Mouse (Mus musculus) urinary bladder, adult 18-20 months (tissue): ENCODE results near the gene Nme7.

ENCODE experiments used
- DNase-seq, 2 experiments: peaks; one replicate each; pipeline ENCODE4 v3.0.0; 2022; ENCODE audit warnings: low spot score in 2 of 2, mixed read lengths in 2 of 2

Nme7 gene

GRCm38 (mm10) chr1:164320731-164321130, 16.8 kb downstream of the Nme7 start:
- no peak for DNase-seq

GRCm38 (mm10) chr1:164321408-164321807, 17.5 kb downstream of the Nme7 start:
- no peak for DNase-seq

DNA sequence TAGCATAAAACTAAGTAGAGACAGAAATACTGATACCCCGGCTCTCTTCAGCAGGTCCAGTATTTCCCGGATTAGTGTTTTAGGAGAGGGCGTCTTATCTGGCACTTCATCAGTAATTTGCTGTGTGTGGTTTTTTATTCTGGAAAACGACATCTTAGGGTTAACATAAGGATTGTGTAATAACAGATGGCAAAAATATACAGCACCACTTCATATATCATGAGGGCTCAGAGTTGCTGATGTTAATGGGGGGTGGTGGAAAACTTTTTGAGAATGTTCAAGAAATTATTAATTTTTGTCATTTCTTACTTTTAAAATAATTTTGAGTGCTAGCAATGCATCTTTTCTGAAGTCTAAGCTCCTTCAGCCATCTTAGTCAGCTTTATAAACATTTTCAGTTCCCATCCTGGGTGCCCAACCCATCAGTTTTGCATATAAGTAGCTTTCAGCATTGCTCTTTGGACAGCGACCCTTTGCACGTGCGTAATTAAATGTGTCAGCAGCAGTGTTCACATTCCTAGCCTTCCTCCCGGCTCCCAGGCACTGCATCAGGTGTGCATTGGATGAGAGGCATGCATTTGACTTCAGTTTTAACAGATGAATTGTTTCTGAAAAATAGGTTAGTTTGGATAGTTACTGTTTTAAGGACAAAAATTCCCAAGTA, 19.2 kb downstream of the Nme7 start:
- no peak for DNase-seq

DNA sequence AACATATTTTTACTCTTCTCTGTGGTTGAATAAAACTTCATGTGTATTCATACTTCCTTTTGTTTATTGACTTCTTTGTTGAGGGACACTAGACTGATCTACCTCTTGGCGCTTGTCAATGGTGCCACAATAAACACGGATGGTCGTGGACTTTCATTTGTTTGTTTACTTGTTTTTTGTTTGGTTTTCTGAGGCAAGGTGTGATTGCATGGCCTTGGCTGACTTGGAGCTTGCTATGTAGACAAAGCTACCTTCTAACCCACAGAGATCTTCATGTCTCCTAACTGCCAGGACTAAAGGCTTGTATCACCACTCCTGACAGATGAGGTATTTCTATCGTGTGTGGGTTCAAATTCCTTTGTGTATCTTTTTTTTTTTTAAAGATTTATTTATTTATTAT, 20.3 kb downstream of the Nme7 start:
- no peak for DNase-seq

DNA sequence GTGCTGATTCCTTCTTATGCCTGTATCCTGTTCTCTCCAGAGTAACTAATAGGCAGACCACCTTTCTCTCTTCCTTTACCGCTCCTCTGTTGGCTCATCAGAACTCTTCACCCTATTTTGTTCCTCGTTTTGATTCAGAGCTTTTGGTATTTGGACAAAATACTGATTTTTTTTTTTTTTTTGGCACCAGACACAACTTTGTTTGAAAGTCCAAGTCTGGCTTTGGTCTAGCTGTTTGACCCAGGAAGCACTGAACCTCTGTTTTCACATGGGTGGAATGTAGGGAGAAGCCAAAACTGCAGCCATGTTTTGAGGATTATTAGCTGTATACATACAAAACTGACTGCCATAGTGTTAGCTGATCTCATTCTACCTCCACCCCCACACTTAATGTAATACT, 21.0 kb downstream of the Nme7 start:
- no peak for DNase-seq

- DNase-seq = no peak
Observed at GRCm38 (mm10) chr1:164326600-164327155, 22.8 kb downstream of the Nme7 start.

DNA sequence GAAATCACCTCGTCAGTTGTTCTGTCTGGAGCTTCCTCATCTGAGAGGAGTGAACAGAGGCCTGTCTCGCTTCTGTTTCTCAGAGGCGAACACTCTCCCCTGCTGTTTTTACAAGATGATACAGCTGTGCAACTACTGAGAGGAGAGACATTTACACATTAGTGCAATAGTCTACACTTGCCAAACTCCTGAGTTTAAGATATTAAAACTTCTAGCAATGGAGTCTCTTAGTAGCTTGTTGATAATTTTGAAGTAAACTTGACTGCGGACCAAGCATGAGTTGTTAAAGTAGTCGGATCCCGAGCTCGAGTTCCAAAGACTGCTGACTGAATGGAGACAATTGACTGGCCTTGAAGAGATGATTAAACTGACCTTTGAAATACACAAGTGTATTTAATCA, 23.8 kb downstream of the Nme7 start:
- DNase-seq = no peak

DNA sequence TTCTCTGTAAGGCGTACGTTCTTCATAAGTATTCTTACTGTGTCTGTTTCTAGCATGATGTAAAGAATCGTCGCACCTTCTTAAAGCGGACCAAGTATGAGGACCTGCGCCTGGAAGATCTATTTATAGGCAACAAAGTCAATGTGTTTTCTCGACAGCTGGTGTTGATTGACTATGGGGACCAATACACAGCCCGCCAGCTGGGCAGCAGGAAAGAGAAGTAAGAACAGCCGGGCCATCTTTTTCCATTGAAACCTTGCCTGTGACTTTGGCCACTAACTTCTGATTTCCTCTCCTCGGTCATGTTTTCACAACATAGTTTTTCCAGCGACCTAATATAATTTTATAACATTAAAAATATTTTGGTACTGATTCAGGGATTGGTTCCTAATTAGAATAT, 28.6 kb downstream of the Nme7 start:
- DNase-seq = no peak

DNA sequence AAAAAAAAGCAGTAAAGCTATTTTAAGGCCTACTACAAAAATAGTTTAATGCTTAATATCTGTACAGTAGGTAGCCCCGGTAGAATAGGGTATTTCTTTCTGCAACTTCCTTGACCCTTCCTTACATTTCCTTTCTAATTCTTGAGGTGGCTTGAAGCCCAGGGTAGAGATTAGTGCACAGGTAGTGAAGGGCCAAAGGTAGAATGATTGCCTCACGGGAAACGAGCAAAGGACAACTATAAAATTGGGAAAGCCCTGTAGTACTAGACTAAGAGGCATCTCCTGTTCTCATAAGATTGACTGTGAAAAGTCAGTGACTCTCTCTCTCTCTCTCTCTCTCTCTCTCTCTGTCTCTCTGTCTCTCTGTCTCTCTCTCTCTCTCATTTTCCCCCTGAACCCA, 31.5 kb downstream of the Nme7 start:
- DNase-seq = no peak

DNA sequence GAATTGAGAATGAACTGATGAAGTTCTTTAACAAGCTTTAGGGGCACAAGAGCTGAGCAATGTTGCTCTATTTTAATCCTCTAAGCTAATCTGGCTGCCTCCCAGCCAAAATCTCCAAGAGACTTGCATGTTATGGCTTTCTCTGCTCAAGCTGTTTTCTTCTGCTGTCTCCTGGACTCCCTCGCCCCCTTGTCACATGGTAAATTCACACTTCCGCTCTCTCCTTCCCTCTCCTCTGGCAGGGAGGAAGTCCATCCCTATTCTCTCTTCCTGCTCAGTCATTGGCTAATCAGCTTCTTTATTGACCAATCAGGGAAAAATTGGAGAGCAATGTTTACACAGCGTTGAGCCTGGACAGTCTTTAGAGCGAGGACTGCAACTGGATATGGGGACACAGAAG, 31.9 kb downstream of the Nme7 start:
- no peak for DNase-seq

- no peak for DNase-seq
Observed at GRCm38 (mm10) chr1:164342161-164342560, 38.2 kb downstream of the Nme7 start.

DNA sequence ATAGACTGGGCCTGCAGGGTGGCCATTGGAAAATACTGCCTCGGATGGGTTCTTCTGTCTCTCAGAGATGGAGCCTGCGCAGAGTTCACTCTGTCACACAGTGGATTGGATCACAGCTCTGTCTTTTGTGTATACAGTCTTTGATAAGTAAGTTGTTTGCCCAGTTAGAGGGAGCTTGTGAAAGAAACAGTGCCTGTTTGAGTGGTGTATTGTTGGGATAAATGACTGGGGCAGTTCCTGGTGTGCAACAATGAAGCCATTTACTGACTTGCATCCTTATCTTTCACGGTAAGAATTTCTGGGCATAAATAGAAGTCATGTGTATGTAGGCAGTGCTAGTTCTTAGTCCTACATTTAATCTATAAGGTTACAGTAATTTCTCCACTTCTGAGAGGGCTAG, 49.5 kb downstream of the Nme7 start:
- no peak for DNase-seq

DNA sequence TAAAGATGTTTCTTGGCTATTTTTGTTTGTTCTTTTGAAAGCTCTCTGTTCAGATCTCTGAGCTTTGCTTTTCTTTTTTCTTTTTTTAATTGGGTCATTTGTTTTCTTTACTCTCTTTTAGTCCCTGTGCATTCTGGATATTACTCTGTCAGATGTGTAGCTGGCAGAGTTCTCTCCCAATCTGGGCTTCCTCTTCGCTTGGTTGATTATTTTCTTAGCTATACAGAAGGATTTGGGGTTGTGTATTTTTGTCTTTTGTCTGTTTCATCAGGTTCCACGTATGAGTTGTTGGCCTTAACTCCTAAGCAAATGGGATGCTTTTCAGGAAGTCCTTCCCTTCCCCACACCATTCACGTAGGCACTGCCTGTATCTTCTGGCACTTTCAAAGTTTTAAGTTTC, 54.1 kb downstream of the Nme7 start:
- no peak for DNase-seq

DNA sequence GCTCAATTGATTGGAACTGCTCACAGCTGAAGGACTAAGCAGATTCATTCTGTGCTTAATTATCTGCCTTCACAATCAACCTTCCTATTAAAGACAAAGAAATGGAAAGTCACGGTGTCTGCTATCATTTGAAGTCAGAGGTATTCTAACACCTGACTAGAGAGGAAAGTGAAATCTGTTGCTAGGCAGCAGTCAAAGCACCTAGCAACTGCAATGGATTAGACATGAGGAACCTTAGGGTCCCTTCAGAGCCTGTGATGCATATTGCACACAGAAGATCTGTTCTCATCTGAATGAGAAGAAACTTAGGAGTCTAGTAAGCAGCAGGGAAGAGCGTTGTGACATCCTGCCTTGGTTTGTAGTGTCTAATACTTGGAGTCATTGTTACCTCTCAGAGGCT, 58.1 kb downstream of the Nme7 start:
- DNase-seq = no peak

DNA sequence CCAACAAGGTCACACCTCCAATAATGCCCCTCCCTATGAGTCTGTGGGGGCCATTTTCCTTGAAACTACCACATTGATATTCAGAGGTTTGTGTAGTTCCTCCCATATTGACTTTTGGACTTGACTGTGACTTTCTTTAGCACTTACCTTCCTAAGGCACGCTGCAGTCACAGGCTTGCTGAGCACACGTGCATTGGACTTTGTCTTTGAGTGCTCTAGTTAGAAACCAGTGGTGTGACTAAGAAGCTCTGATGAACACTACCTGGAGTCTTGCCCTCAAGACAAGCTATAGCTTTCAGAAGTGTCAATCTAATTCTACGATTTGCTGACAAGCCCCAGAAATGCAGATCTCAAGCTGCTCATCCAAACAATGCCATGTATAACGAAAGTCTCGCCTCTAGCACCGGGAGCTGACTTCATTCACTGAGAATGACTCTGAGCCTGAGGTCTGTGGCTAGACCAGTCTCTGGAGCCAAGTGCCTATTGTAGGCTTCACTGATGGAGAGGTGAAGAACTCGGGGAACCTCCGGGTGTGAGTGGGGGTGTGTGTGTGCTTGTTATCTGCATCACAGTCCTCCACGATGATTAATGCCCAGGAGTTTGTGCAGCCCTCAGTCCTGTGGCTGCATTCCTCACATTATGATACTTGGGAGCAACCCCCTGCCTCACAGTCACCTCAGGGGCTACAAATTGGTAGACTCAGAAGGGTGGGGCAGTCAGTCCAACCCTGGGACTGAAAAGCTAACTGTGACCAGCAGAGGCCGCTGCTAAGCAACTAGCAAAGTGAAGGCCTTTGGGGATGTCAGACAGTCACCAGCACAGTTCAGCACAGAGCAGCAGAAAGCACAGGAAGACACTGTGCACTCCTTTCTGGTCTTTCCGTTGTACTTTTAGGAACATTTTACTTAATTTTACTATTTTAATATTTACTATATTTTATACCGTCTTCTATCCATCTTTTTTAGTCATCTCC, 62.5 kb downstream of the Nme7 start:
- DNase-seq = peak; percentile 30 to 55

- DNase-seq = no peak
Observed at GRCm38 (mm10) chr1:164368152-164368551, 64.2 kb downstream of the Nme7 start.

DNA sequence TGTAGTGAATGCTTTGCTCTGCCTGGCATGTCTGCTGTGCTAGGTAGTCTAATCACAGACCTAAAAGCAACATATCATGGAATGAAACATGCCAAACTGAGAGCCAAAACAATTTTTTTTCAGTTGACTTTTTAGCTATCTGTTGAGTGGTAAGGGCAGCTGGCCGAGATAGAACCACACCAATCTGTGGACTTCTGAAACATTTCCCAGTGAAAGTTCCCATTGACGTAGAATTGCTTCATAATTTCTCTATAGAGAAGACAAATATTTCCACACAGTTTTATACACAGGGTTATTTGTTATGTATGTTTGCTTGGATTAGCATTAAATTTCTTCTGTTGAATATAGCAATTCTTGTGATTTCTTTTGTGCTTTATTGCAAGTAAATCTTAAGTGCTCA, 65.9 kb downstream of the Nme7 start:
- no peak for DNase-seq

DNA sequence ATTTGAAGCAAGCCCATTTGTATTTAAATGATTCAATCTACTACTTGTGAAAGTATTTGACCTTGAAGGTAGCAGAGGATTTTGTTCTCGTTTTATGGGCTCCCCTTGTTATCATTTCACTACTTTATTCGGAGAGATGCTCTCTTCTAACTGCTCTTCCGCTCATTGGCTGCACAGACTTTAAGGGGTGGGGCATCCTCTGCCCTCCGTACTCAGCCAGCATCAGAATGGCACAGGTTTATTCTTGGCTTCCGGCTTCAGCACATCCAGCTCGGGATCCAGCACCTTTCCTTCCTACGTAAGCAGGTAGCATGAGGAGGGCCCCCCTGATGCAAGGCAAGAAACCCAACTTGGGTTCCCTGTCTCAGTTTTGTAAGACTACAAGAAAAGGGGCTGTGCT, 69.1 kb downstream of the Nme7 start:
- no peak for DNase-seq

DNA sequence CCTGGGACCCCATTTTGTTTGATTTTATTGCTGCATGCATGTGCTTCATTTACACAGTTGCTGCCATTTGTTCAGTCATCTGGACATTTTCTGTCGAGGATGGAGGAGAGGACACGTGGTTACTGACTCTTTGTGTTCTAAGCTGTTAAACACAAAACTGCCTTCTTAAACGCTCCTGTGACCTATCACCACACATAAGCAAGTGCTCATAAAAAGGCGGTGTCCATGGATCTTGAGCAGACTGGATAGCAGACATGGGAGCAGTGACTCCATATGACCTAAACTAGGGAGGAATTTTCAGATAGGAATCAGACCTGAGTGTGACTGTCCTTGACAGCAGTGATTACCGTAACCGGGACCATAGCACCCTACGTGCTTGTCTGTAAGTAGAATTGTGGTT, 70.1 kb downstream of the Nme7 start:
- no peak for DNase-seq

DNA sequence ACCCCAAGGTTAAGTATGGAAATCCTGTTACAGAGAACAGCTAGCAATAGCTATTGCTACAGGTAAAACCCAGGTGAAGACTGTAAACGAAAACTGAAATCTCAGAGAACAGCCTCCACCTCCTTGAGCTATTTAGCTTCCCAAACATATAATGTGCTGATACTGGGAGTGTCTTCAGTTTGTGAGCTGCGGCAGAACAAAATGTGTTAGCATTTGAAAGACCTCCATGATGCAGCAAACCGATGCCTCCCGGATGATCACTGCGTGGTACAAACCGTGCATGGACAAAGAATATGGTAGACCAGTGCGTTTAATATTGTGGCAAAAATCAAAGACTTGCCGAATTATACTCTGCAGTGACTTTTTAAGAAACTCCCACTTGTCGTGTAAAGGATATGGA, 71.7 kb downstream of the Nme7 start:
- no peak for DNase-seq

DNA sequence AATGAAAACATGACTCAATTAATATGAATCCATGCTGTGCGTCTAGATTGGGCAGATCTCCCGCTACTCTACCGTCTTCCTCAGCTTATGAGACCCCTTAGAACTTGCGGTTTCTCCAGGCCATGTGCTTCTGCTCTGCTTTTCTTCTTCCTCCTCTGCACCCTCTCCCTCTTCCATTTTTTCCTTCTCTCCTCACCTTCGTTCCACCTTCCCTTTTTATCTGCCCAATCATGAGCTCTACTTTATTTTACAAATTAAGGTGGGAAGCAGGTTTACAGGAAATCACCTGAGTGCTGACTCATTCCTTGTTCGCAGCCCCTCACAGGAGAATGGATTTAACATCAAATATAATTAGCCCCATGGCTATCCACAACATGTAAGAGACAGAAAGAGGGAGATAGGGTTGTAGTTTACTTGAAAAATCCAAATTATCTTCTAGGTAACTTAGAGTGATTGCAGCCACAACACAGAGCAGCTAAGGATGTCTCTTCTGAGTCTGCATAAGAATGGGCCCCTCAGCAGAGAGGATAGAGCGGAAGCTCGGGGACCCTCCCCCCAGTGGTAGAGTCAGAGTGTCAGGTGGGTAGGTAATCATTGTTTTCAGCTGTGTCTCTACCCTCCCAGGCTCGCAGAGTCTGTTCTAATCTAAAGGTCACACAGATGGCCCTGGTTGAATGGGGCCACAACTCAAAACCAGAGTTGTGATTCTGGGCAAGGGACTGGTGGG, 73.0 kb downstream of the Nme7 start:
- DNase-seq = no peak

DNA sequence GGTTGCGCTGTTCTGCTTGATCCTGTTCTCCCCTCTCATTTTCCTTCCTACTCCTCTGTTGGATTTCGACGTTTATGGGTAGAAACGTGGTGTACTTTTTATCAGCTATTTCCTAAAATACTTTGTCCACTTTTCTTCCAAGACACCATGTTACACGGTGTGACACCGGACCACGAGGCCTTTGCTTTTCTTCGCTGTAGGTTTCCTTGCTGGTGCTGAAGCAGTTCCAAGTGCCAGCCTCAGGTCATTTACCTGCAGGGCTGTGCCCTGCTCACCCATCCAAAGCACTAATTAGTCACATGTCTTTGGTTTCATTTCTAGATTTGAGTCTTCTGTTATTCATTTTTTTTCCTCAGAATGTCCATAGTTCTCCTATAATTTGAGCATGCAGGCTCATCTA, 79.7 kb downstream of the Nme7 start:
- no peak for DNase-seq
